Mouse (Mus musculus) heart, adult 2 months (tissue): ENCODE data around the gene Proser1.

Experiments used
- CTCF ChIP-seq: fragments of 200-600 bp; IDR thresholded peaks from 2 replicates; pipeline ENCODE4 v1.8.1; 2022; ENCODE audit warnings: antibody characterized with exemption, mild to moderate bottlenecking, moderate library complexity
- EP300 ChIP-seq: fragments of 200-500 bp; IDR thresholded peaks from 2 replicates; pipeline ENCODE4 v1.6.1; 2011; ENCODE audit warnings: low read depth, low read length, control low read depth; ENCODE audit not compliant: insufficient read depth
- POLR2A ChIP-seq: fragments of 200-500 bp; IDR thresholded peaks from 2 replicates; pipeline ENCODE4 v1.6.1; 2011; ENCODE audit warnings: mild to moderate bottlenecking, low read depth, low read length, control low read depth; ENCODE audit not compliant: insufficient read depth

DNA sequence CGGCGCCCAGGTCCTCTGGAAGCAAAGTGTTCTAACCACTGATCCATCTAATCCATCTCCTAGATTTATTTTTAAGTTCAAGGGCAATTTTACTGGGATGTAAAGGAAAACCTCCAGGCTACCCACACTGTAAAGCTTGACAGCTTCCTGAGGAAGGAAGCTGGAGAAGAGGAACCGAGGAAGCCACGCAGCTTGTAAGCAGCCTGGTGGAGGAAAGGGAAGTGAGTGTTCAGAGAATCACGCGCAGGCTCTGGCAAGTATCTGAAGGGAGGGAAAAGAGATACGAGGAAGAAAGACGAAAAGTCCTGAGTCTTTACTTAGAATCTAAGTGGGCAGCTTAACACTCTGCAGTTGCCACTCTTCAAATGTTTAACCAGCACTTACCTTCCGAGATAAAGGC lies 3.4 kb upstream of the Proser1 start:
- TF ChIP-seq POLR2A (no peak), CTCF (no peak), EP300 (no peak)
